Comparison of ENCODE assay signal across 20 mouse cellular contexts in the genomic region with DNA sequence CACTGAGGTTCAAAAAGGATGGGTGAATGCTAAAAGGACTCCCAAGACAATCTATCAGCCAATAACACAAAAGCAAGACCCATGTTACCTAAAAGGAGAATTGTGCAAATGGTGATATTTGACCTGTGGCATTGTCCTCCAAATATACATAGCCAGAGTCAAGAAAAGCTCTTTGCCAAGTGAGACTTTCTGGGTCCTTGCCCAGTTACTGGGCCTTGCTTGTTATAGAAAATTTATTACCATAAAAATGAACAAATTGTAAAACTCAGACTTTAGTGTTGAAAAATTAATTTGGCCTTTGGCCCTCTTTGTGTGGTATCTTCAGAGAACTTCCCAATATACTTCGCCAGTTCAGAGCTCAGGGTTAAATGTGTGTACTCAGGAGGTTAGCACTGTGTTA.
"Had no signal": no experiment of that assay in that cellular context is flagged by ENCODE, and none has a peak within 500 bp of the region (broad histone marks: within the 10 kb centered on the region; RNA-seq: fewer than 3 reads in every experiment).

No protein-coding gene starts in this region.

- H3K9ac ChIP-seq: lung, embryonic 15.5 days; midbrain, embryonic 12.5 days; neural tube, embryonic 13.5 days; neural tube, embryonic 15.5 days had no signal

- H3K36me3 ChIP-seq: lung, embryonic 15.5 days; midbrain, embryonic 10.5 days; midbrain, embryonic 12.5 days; neural tube, embryonic 13.5 days; neural tube, embryonic 15.5 days had no signal

- H3K27ac ChIP-seq: lung, embryonic 15.5 days; midbrain, embryonic 10.5 days; midbrain, embryonic 12.5 days; neural tube, embryonic 13.5 days; neural tube, embryonic 15.5 days had no signal

- H3K4me1 ChIP-seq: lung, embryonic 15.5 days; midbrain, embryonic 10.5 days; midbrain, embryonic 12.5 days; neural tube, embryonic 13.5 days; neural tube, embryonic 15.5 days had no signal

- ATAC-seq: lung, postnatal 0 days; midbrain, embryonic 16.5 days had no signal

- H3K27me3 ChIP-seq: lung, embryonic 15.5 days; midbrain, embryonic 12.5 days; neural tube, embryonic 13.5 days; neural tube, embryonic 15.5 days had no signal

- H3K9me3 ChIP-seq: lung, embryonic 15.5 days; midbrain, embryonic 10.5 days; midbrain, embryonic 12.5 days; neural tube, embryonic 13.5 days; neural tube, embryonic 15.5 days had no signal

- DNase-seq: lung, adult 2 months; lung, postnatal 14 days; lung, postnatal 36 days; midbrain, embryonic 14.5 days; retina, postnatal 1 day; right cerebral cortex, adult 18-20 months; right cerebral cortex, postnatal 25 days; right cerebral cortex, postnatal 4 days; spleen, adult 18-20 months; thymus, adult 18-20 months; thymus, postnatal 14 days; thymus, postnatal 36 days had no signal

- H3K4me2 ChIP-seq: lung, embryonic 15.5 days; midbrain, embryonic 12.5 days; neural tube, embryonic 13.5 days; neural tube, embryonic 15.5 days had no signal

- H3K4me3 ChIP-seq: lung, embryonic 15.5 days; midbrain, embryonic 10.5 days; midbrain, embryonic 12.5 days; myocyte; neural tube, embryonic 13.5 days; neural tube, embryonic 15.5 days had no signal
